Mouse (Mus musculus): ENCODE results near the gene H2al1m.
"Not testable (repeated sequence)": the region's sequence is repeated elsewhere in the genome, so short reads cannot be mapped to it uniquely, and the experiment has no call there.

Gene H2al1m

DNA sequence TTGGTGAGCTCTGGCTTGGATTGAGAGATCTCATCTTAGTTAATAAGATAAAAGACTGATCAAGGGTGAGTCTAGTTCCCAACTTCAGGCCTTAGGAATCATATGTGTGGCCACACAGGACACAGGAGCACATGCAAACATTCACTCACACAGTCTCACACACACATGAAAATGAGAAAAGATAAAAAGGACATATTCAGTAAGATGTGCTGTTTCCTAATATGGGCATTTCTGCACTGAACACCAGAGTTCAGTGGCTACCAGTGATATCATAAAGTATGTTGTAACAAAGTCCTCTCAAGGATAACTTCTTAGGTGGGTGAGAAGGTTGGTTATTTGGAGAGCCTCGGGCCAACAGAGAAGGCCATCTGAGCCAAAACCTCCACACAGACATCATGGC is at the start of gene H2al1m:
H2al1m (plus strand) TSS at position 301 of the 400 bp plus-strand sequence.
- in situ Hi-C loops (cut with MboI; ENCODE audit: low pct_unique_long_range_greater_than_20kb in 1 of 2, low sequenced_read_pairs in 2 of 2, unreplicated experiment in 1 of 2): not testable (repeated sequence)

DNA sequence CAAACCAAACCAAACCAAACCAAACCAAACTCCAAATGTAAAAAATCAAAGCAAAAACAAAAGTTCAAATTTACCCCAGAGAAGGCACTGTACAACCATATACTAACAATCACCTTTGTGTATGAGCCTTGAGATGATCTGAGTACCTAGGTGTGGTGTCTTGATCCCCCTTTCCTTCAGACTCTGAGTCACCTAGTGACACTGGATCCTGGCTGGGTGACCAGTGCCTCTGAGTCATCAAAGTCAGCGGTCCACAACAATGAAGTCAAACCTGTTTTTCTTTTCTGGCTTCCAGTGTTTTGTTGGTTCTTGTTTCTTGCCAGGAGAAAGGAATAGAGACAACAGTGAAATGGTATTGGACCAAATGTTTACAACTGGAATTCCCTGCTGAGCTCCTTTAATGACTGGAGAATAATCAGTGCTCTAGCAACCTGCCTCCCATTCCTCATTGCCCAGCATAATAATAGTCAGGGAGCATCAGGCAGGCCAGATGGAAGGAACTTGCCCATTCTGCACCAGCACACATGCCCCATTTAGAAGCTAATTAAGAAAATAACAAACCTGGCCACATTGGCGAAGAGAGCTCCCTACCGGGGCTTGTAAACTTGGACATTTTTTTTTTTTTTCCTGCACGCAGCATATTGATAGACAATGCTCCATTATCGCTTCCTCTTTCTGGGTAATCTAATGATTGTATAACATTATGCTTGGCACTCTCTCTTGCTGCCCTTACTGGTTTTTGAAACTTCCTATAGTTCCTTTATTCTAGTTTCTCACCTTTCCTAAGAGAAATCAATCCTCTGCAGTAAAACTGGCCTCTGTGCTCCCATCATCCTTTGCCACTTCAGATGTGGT is 42.6 kb upstream of the H2al1m start:
- in situ Hi-C loops (cut with MboI; ENCODE audit: low pct_unique_long_range_greater_than_20kb in 1 of 2, low sequenced_read_pairs in 2 of 2, unreplicated experiment in 1 of 2): no loop called here

DNA sequence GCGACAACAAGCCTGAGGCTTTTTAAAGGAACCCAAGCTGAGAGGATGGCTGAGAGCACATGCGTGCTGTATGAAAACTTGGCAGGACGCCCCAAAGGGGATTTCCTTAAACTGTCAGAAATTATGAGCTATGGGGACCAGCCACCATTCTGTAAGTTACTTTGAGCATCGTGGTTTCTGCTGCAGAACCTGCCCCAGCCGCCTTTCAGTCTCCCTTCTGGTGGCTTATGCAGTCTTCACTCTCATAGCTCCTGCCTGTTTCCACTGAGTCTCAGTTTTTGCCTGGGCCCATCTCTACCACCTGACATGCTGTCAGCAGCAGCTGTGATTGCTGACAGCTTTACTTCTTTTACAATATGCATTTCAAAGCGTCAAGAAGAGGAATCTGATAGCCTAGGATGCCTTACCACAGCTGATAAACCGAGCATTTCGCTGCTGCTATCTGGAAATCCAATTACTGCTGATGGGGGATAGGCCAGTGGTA is 40.1 kb upstream of the H2al1m start:
- in situ Hi-C loops (cut with MboI; ENCODE audit: low pct_unique_long_range_greater_than_20kb in 1 of 2, low sequenced_read_pairs in 2 of 2, unreplicated experiment in 1 of 2): no loop called here

DNA sequence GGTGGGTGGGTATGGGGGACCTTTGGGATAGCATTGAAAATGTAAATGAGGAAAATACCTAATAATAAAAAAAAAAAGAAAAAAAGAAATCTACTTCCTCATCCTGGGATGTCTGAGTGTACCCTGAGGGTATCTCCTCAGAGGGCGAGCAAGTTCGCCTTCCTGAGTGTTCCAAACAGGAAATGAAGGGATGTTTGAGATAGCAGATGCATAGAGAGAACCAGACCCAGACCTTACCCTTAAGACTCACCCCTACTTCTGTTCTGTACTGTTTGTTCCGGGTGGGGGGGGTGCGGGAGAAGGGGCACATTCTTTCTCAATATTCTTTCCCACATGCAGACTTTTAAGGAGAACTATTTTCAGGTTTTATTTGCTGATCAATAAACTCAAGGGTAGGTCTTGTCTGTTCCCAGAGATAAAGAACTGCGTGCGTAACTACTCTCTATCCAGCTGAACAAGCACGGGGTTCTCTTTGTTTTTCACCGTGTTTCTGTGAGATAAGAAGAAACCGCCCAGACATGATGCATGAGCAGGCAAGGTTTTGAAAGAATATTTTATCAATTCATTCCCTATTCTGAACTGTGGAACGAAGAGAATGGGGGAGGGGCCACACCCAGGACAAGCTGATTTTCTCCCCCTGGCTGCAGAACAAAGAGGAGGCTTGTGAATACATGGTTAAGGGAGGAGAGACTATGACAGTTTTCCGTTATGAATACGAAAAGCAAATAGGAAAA is 38.8 kb upstream of the H2al1m start:
- in situ Hi-C loops (cut with MboI; ENCODE audit: low pct_unique_long_range_greater_than_20kb in 1 of 2, low sequenced_read_pairs in 2 of 2, unreplicated experiment in 1 of 2): no loop called here

DNA sequence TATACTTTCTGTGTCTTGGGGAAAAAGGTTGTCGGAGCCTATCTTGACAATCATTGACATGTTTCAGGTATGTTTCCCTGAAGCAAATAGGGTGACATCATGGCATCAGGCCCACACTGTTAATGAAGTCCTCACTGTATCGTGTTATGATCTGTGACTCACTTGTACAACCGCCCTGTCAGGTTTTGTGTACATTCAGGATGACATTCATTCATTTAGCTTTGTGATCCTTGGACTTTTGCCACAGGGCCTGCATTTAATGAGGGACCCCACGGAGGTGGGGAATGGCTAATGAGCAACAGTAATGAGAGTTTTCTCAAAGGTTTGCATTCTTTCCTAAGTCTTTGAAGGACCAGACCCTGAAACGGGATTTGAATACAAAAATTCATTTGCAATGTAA is 34.7 kb upstream of the H2al1m start:
- in situ Hi-C loops (cut with MboI; ENCODE audit: low pct_unique_long_range_greater_than_20kb in 1 of 2, low sequenced_read_pairs in 2 of 2, unreplicated experiment in 1 of 2): no loop called here

DNA sequence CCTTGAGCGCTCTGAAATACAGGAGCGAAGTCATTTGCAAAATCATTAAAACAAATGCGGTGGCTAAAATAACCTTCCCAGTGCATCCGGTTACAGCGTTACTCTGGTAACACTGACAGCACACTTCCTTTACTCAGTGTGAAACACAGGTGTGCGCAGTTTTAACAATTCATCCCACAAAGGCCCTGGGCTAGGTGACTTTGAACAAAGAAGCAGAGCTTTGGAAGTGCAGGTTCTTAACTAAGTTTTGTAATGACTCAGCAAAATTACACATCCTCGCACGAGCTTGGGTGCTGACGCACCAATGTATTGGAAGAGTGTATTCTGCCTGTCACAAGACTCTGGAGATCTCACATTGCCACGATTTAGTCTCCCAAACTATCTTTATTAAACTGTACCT is 29.6 kb upstream of the H2al1m start:
- in situ Hi-C loops (cut with MboI; ENCODE audit: low pct_unique_long_range_greater_than_20kb in 1 of 2, low sequenced_read_pairs in 2 of 2, unreplicated experiment in 1 of 2): no loop called here

DNA sequence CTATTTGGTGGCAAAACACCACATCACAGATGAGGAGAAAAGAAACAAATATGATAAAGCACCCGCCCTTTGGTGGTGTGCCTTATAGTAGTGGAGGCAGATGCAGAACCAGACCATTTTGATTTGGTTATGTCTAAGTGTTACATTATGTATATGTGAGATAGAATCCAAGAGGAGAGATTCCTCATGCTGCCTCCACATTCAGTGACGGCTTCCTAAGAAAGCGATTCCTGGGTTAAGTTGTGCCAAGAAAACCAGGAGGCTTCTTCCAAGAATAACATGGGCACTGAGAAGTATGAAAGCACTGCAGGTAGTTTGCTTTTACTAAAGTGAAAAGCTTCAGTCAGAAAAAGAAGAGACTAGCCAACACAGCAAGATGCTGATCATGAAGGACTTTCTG is 28.7 kb upstream of the H2al1m start:
- in situ Hi-C loops (cut with MboI; ENCODE audit: low pct_unique_long_range_greater_than_20kb in 1 of 2, low sequenced_read_pairs in 2 of 2, unreplicated experiment in 1 of 2): no loop called here

DNA sequence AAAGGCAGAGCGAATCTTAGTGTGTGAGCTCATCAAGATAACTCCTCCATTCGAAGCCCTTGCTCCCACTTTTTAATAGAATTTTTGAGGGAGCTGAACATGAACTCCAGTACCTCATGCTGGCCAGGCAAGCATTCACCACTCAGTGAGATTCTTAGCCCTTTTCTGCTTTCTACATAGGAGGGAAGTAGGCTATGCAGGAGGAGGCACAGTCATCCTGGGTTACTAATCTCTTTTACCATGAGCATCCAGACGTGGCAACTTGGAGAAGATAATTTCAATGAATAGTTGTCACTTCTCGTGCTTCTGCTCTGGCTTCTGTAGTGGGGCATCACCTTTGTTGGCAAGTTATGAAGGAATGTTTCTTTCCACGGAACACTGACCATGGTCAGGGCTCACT is 26.8 kb upstream of the H2al1m start, which contains the start of gene Gm14862:
Gm14862 (minus strand) TSS at position 134 of the 400 bp plus-strand sequence.
- in situ Hi-C loops (cut with MboI; ENCODE audit: low pct_unique_long_range_greater_than_20kb in 1 of 2, low sequenced_read_pairs in 2 of 2, unreplicated experiment in 1 of 2): no loop called here

DNA sequence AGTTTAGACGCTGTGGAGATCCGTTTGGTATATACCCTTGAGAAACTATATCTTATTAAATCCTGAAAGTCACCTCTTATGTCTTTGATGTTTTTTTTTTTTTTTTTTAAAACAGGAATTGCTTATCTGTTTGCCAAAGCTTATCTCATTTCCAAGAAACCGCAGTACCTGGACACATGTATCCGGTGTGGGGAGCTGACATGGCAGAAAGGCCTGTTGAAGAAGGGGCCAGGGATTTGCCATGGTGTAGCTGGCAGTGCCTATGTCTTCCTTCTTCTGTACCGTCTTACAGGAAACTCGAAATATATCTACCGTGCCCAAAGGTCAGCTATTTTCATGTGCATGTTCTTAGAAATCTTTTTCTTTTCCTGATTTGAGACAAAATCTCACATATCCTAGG is 25.7 kb upstream of the H2al1m start:
- in situ Hi-C loops (cut with MboI; ENCODE audit: low pct_unique_long_range_greater_than_20kb in 1 of 2, low sequenced_read_pairs in 2 of 2, unreplicated experiment in 1 of 2): no loop called here

DNA sequence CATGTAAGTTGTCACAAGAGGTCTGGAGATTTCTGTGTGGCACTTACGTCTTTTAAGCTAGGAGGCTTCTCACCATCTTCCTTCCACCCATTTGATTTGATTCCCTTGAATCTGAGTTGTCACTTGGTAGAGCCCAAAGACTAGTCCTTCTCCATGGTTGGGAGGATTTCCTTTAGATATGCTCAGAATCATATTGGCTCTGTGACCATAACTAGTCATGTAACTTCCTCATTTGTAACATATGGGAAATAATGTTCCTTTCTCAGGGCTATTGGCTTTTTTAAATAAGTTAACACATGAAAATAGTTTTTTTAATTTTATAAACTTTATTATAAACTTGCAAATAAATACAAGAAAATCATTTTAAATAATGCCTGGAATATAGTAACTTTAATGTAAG is 24.3 kb upstream of the H2al1m start:
- in situ Hi-C loops (cut with MboI; ENCODE audit: low pct_unique_long_range_greater_than_20kb in 1 of 2, low sequenced_read_pairs in 2 of 2, unreplicated experiment in 1 of 2): no loop called here

DNA sequence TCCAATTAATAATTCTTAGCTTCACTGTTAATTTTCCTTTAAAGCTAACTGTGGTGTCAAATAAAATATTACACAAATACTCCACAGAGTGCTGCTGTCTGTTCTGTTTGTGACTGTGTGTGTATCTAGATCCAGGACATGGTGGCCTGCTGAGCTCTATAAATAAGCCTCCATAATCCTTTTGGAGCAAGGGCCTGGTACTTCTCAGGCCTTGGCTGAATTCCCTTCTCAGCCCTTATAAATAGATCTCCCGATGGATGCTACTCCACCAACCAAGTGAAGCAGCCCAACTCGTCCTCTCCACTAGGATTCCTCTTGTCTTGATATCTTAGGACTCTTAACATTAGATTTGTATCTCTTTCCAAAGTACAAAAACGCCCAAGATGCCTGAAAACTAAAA is 12.5 kb upstream of the H2al1m start:
- in situ Hi-C loops (cut with MboI; ENCODE audit: low pct_unique_long_range_greater_than_20kb in 1 of 2, low sequenced_read_pairs in 2 of 2, unreplicated experiment in 1 of 2): no loop called here

DNA sequence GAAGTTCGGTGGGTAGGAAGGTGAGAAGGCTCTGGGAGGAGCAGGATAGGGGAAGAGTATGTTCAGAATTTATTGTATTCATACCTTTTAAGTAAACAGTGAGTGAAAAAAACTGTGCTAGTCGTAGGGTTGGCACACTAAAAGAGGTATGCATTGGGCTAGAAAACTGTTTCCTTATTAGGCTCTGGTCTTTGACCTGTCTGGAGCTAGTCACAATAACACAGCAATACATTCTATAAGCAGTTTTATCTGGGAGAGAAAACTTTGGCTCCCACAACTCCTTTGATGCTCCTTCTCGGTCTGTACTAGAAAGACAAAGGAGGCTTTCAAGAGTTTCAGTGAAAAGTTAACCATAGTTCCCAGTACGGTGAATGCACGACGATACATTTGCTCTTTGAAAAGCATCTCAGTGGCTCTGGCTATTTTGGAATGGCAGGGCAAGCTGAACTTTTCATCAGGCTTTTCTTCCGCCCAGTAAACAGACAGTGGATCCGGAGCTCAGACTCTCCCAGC is 11.6 kb upstream of the H2al1m start:
- in situ Hi-C loops (cut with MboI; ENCODE audit: low pct_unique_long_range_greater_than_20kb in 1 of 2, low sequenced_read_pairs in 2 of 2, unreplicated experiment in 1 of 2): no loop called here

DNA sequence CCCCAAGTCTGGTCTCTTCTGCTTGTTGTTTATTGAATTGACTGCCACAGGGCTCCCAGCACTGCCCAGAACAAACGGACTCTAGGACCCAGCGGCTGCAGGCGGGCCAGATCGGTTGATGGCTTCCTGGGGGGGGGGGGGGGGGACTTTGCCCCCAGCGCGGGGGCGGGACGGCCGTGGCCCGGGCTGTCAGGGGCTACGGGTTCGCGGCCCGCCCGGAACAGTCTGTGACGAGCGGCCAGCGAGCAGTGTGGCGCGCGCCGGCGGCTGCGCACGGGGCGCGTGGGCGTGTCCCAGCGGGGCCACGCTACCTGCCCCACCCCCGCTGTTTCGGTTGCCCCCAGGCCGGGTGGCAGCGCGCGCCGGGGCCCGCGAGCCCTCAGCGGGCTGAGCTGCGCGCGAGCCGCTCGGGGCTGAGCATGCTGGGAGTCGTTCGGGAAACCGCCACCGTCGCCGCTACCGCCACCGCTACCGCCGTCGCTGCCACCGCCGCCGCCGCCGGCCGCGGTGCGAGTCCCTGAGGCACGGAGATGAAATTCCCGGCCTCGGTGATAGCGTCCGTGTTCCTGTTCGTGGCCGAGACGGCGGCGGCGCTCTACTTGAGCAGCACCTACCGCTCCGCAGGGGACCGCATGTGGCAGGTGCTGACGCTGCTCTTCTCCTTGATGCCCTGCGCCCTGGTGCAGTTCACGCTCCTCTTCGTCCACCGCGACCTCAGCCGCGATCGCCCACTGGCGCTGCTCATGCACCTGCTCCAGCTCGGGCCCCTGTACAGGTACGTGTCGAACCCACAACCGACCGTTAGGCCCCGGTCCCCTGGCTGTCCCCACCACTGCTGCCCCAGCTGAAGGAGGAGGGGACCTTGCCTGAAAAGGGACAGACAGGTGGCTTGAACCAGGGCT is 10.9 kb upstream of the H2al1m start, which contains the start of gene Xk:
Xk (plus strand) TSS at position 297 of the 902 bp plus-strand sequence.
- in situ Hi-C loops (cut with MboI; ENCODE audit: low pct_unique_long_range_greater_than_20kb in 1 of 2, low sequenced_read_pairs in 2 of 2, unreplicated experiment in 1 of 2): no loop called here

DNA sequence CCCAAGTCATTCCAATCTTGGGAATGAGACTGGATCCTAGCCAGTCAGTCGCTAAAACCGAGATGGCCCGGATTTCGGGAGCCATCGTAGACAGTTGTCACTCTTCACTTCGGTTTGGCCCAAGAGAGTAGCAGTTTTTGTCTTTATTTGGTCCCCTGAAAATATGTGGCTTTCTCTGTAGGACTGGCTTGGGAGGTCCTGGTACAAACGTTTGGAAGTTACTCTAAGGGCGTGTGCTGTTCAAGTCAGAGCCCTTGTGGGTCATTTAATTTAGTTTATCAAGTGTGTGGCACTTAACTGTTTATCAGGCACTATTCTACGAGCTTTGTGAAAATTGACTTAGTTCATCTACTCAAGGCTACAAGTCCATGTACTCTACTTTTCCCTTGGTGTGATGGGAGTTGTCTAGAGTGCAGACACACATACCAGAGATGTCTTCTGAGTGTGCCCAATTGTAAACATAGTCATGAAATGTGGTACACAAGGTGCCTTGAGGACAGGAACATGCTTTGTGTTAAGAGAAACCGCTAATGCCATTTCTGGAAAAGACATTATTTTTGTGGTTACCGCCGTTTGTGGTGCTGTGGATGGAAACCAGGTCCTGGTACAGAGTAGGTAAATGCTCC is 10.1 kb upstream of the H2al1m start:
- in situ Hi-C loops (cut with MboI; ENCODE audit: low pct_unique_long_range_greater_than_20kb in 1 of 2, low sequenced_read_pairs in 2 of 2, unreplicated experiment in 1 of 2): no loop called here

DNA sequence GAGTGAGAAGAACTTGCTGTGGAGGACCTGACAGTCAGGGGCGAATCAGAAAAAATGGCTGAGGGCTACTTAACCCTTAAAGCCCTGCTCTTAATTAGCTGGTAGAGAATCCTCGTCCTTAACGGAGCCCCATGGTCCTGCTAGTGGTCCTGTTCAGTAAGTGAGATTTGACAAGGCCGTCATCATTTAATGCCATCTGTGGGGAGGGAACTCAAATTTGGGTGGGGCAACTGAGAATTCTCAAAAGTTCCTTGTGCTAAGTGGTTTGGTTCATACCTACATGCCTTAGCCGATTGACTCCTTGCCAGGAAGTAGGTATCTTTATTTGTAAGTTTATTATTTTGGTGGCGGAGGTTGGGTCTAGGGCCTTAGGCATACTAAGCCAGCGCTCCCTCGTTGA is 9.2 kb upstream of the H2al1m start:
- in situ Hi-C loops (cut with MboI; ENCODE audit: low pct_unique_long_range_greater_than_20kb in 1 of 2, low sequenced_read_pairs in 2 of 2, unreplicated experiment in 1 of 2): no loop called here

DNA sequence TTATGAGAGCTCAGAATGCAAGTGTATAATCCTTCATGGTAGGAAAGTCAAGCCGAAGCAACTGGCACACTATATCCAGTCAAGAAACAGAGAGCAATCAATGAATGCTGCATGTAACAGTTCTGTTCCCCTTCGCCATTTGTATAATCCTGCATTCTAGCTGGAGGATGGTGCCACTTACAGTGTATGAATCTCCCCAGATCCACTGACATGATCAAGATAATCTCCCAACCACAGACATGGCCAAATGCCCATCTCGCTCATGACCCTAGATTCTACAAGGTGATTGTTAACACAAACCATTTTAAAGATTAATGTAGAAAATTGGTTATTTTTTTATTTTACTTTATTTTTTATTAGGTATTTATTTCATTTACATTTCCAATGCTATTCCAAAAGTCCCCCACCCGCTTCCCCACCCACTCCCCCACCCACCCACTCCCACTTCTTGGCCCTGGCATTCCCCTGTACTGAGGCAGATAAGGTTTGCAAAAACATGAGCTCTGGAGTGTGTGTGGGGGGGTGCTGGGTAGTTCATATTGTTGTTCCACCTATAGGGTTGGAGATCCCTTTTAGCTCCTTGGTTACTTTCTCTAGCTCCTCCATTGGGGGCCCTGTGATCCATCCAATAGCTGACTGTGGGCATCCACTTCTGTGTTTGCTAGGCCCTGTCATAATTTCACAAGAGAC is 9.7 kb downstream of the H2al1m start:
- in situ Hi-C loops (cut with MboI; ENCODE audit: low pct_unique_long_range_greater_than_20kb in 1 of 2, low sequenced_read_pairs in 2 of 2, unreplicated experiment in 1 of 2): not testable (repeated sequence)

DNA sequence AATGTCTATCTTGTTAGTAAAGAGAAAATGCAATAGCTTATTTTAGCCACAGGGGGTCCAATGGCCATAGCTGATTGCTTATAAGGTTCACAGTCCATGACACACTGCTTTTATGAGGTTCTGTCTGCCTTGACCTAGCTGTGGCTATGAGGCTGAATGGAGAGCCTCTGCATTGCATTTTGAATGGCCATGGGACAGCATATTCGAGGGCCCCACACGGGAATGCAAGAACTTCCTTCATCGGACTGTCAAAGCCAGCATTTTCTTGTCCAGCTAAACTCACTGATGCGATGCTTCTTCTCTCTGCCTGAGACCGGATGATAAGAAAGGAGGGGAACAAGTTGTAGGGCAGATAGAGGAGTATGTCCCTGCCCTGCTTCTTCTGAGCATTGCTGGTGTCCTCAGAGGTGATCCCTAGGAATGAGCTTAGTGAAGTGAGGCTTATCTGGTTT is 14.9 kb downstream of the H2al1m start:
- in situ Hi-C loops (cut with MboI; ENCODE audit: low pct_unique_long_range_greater_than_20kb in 1 of 2, low sequenced_read_pairs in 2 of 2, unreplicated experiment in 1 of 2): no loop called here
